Mouse (Mus musculus): Measurements from ENCODE around the gene Tbc1d1. TPM values are rescaled to one million over a fixed set of nuclear protein-coding genes. Genes with fewer than 3 reads are reported as not detected.

Gene Tbc1d1
- polyA plus RNA-seq, 2 experiments = 4.8 to 5.6 TPM

DNA sequence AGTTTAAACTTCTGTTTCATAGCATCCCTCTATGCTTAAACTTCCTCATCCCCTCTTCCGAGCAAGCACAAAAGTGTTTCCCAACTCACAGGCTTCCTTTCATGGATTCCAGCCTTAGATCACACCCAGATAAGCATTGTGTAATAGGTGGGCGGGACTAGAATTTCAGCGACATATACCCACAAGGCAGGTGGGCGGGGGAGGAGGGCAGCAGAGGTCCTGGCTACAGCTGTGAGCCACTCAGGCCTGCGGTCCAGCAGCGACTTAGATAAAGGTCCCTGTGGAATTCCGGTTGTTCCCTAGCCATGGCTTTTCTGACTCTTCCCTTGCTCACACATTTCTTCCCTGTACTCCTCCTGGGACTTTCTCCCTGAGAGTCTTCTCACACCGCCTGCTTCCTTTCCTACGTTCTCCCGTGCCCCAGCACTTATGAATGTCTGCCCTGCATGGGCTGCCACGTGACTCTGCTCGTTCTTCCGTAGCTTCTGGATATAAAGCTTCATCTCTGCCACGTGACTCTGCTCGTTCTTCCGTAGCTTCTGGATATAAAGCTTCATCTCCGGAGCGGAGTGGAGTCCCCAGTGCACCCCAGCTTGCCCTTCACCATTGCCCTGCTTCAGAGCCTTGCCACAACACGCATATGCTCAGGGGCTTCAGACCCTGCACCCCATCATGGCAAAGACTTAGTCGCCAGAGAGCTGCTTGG lies 142.4 kb downstream of the Tbc1d1 start:
- no peak overlapping the region for H3K27ac ChIP-seq
- WGBS (ENCODE audit: insufficient replicate concordance) = 64% methylated on average over 20 of the region's 20 CpGs

DNA sequence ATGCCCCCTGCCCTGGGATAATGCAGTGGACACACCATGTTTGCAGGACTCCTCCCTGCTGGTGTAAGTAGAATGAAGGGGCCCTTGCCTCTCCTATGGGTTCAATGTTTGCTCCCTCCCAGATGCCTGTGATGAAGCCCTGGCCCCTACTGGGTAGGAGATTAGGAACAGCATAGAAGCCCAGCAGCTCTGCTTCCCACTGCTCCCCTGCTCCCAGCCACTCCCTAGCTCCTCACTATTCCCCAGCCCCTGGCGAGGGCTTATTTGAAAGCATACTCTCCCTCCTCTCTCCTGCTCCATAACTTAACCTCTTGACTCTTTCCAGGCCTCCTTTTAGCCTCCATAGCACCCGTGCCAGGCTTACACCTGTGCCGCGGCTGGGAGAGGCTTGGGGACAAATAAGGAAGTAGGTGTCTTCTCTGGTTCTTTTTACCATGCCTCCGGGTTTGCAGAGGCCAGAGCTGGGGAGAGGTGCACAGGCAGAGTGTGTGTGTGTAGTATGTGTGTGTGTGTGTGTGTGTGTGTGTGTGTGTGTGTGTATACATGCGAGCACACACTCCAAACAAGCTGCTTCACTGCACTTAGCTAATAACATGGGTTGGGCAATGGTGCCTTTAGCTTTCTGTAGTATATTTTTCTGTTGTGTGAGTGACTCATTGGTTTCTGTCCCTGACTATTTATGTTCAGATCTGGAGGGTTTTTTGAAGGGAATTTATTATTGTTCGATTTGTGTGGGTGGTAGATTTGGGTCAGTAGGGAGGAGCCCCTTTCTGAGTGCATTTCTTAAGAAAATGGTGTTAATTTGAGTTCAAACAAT lies 143.6 kb downstream of the Tbc1d1 start:
- no peaks in the 10 kb centered on the region for H3K36me3 ChIP-seq (replicated peaks; ENCODE audit: control insufficient read depth, insufficient read depth, low read depth)
- ATAC-seq (ENCODE audit: insufficient read depth) (no peak), DNase-seq (ENCODE audit: low read depth in 3 of 3, low spot score in 3 of 3) (no peak)
- no peak overlapping the region for H3K9ac ChIP-seq (replicated peaks)
- no peaks in the 10 kb centered on the region for H3K27me3 ChIP-seq (ENCODE audit: control insufficient read depth, insufficient read depth, low read length)
- WGBS (ENCODE audit: insufficient replicate concordance) = 49% methylated on average over 7 of the region's 7 CpGs
- TF ChIP-seq CTCF (IDR thresholded peaks at IDR 0.05; ENCODE audit: low read depth) = no peak
- TF ChIP-seq EP300 (IDR thresholded peaks at IDR 0.05; ENCODE audit: low read depth) = no peak
- no peak overlapping the region for H3K27ac ChIP-seq
- no peak overlapping the region for H3K4me2 ChIP-seq (ENCODE audit: low read depth)
- peaks cover 3 to 14% of the 10 kb centered on the region in 2 experiments; a peak in 2 of 4 replicates for H3K4me1 ChIP-seq (replicated peaks; ENCODE audit: control insufficient read depth in 2 of 2, insufficient read depth in 2 of 2, low read length in 1 of 2)
- no peak overlapping the region for H3K4me3 ChIP-seq (ENCODE audit: insufficient read depth in 1 of 2, low read depth in 2 of 2, low read length in 2 of 2)
- no peaks in the 10 kb centered on the region for H3K9me3 ChIP-seq (ENCODE audit: control insufficient read depth, low read length)

More for the DNA sequence above, 142.4 kb downstream of the Tbc1d1 start:
- Histone ChIP-seq H3K36me3 (replicated peaks; ENCODE audit: control insufficient read depth, insufficient read depth, low read depth) (no peaks in the 10 kb centered on the region; the same call in 1 of the 2 replicates), H3K4me2 (ENCODE audit: low read depth) (no peak overlapping the region), H3K9ac (replicated peaks) (no peak overlapping the region), H3K27me3 (ENCODE audit: control insufficient read depth, insufficient read depth, low read length) (no peaks in the 10 kb centered on the region), H3K4me1 (replicated peaks; ENCODE audit: control insufficient read depth in 2 of 2, insufficient read depth in 2 of 2, low read length in 1 of 2) (peaks cover 3 to 14% of the 10 kb centered on the region in 2 experiments; a peak in 2 of 4 replicates), H3K9me3 (ENCODE audit: control insufficient read depth, low read length) (no peaks in the 10 kb centered on the region), H3K4me3 (ENCODE audit: insufficient read depth in 1 of 2, low read depth in 2 of 2, low read length in 2 of 2) (no peak overlapping the region)
- DNase-seq (ENCODE audit: low read depth in 3 of 3, low spot score in 3 of 3) (peak; percentile 37 to 54 (median 50)), ATAC-seq (ENCODE audit: insufficient read depth) (peak; percentile 70)
- TF ChIP-seq CTCF (IDR thresholded peaks at IDR 0.05; ENCODE audit: low read depth) = no peak
- no peak for TF ChIP-seq EP300 (IDR thresholded peaks at IDR 0.05; ENCODE audit: low read depth)

DNA sequence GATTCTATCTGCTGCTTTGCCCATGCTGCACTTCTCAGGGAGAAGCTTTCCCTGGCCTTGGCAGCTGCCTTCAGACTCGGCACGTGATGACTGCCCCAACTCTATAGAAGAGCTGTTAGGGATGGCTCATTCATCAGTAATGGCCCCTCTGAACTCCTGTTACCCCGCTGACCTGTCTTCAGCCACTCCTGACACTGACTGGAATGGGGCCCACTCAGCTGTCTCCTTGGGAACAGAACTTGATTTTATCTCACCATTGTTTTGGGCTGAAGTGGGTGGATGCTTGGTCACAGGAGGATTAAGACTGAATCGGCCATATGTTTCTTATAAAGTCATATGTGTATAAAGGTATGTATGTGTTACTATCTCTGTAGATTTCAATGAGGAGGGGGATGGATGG lies 145.1 kb downstream of the Tbc1d1 start:
- Histone ChIP-seq H3K27ac (no peak overlapping the region), H3K36me3 (replicated peaks; ENCODE audit: control insufficient read depth, insufficient read depth, low read depth) (no peaks in the 10 kb centered on the region), H3K4me3 (ENCODE audit: insufficient read depth in 1 of 2, low read depth in 2 of 2, low read length in 2 of 2) (no peak overlapping the region), H3K9ac (replicated peaks) (no peak overlapping the region), H3K4me2 (ENCODE audit: low read depth) (no peak overlapping the region), H3K27me3 (ENCODE audit: control insufficient read depth, insufficient read depth, low read length) (no peaks in the 10 kb centered on the region), H3K9me3 (ENCODE audit: control insufficient read depth, low read length) (no peaks in the 10 kb centered on the region), H3K4me1 (replicated peaks; ENCODE audit: control insufficient read depth in 2 of 2, insufficient read depth in 2 of 2, low read length in 1 of 2) (peaks cover 3 to 14% of the 10 kb centered on the region in 2 experiments; a peak in 2 of 4 replicates)
- no peak for TF ChIP-seq EP300 (IDR thresholded peaks at IDR 0.05; ENCODE audit: low read depth)
- no peak for TF ChIP-seq CTCF (IDR thresholded peaks at IDR 0.05; ENCODE audit: low read depth)
- WGBS (ENCODE audit: insufficient replicate concordance) = 72% methylated on average over 4 of the region's 4 CpGs
- DNase-seq (ENCODE audit: low read depth in 3 of 3, low spot score in 3 of 3) (no peak), ATAC-seq (ENCODE audit: insufficient read depth) (no peak)

DNA sequence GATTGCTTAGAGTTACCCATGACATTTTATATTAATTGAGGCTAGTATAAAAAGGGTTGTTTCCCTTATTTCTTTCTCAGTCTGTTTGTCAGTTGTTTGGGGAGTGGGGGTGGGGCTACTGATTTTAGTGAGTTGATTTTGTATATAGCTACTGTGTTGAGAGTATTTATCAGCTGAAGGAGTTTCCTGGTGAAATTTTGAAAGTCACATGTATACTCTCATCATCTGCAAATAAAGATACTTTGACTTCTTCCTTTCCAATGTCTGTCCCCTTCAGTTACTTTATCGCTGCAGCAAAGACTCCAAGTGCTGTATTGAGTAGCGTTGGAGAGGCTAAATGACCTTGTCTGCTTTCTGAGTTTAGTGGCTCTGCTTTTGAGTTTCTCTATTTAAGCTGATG lies 151.2 kb downstream of the Tbc1d1 start:
- H3K4me3 ChIP-seq (ENCODE audit: insufficient read depth in 1 of 2, low read depth in 2 of 2, low read length in 2 of 2) = no peak overlapping the region
- no peaks in the 10 kb centered on the region for H3K36me3 ChIP-seq (replicated peaks; ENCODE audit: control insufficient read depth, insufficient read depth, low read depth)
- H3K27me3 ChIP-seq (ENCODE audit: control insufficient read depth, insufficient read depth, low read length) = no peaks in the 10 kb centered on the region
- DNase-seq (ENCODE audit: low read depth in 3 of 3, low spot score in 3 of 3) (no peak), ATAC-seq (ENCODE audit: insufficient read depth) (no peak)
- WGBS (ENCODE audit: insufficient replicate concordance) = 82% methylated on average over 2 of the region's 2 CpGs
- peaks cover 0 to 2% of the 10 kb centered on the region in 2 experiments; a peak in 2 of 4 replicates for H3K4me1 ChIP-seq (replicated peaks; ENCODE audit: control insufficient read depth in 2 of 2, insufficient read depth in 2 of 2, low read length in 1 of 2)
- no peaks in the 10 kb centered on the region for H3K9me3 ChIP-seq (ENCODE audit: control insufficient read depth, low read length)
- H3K27ac ChIP-seq = no peak overlapping the region
- H3K9ac ChIP-seq (replicated peaks) = no peak overlapping the region
- TF ChIP-seq CTCF (IDR thresholded peaks at IDR 0.05; ENCODE audit: low read depth) = no peak
- no peak for TF ChIP-seq EP300 (IDR thresholded peaks at IDR 0.05; ENCODE audit: low read depth)
- no peak overlapping the region for H3K4me2 ChIP-seq (ENCODE audit: low read depth)

DNA sequence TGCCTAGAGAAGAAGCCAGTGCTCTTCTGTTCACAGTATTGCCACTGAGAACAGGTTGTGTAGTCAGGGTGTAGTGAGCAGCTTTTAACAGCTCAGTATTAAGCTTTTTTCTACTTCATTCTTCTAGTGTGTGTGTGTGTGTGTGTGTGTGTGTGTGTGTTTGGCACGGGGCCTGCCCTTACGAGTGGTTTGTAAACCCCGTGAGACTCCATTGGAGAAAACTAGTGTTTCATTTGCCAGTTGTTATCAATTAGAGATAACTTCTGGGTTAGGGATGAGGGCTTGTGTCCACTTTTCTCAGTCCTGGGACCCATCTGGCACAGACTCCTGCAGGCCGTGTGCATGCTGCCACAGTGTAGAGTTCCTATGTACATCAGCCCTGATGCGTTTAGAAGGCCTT lies 156.2 kb downstream of the Tbc1d1 start:
- no peak for TF ChIP-seq CTCF (IDR thresholded peaks at IDR 0.05; ENCODE audit: low read depth)
- TF ChIP-seq EP300 (IDR thresholded peaks at IDR 0.05; ENCODE audit: low read depth) = no peak
- no peak overlapping the region for H3K4me2 ChIP-seq (ENCODE audit: low read depth)
- H3K9ac ChIP-seq (replicated peaks) = no peak overlapping the region
- H3K36me3 ChIP-seq (replicated peaks; ENCODE audit: control insufficient read depth, insufficient read depth, low read depth) = no peaks in the 10 kb centered on the region
- 60% methylated on average over 5 of the region's 5 CpGs for WGBS (ENCODE audit: insufficient replicate concordance)
- no peak overlapping the region for H3K27ac ChIP-seq
- H3K4me3 ChIP-seq (ENCODE audit: insufficient read depth in 1 of 2, low read depth in 2 of 2, low read length in 2 of 2) = no peak overlapping the region
- DNase-seq (ENCODE audit: low read depth in 3 of 3, low spot score in 3 of 3) = no peak
- ATAC-seq (ENCODE audit: insufficient read depth) = no peak
- H3K4me1 ChIP-seq (replicated peaks; ENCODE audit: control insufficient read depth in 2 of 2, insufficient read depth in 2 of 2, low read length in 1 of 2) = peaks cover 0 to 5% of the 10 kb centered on the region in 2 experiments; a peak in 2 of 4 replicates
- H3K27me3 ChIP-seq (ENCODE audit: control insufficient read depth, insufficient read depth, low read length) = no peaks in the 10 kb centered on the region
- no peaks in the 10 kb centered on the region for H3K9me3 ChIP-seq (ENCODE audit: control insufficient read depth, low read length)
